Mouse (Mus musculus): ENCODE measurements around the gene Olfr522. TPM values are rescaled to one million over a fixed set of nuclear protein-coding genes. Genes with fewer than 3 reads are reported as not detected.

Olfr522 gene
- polyA plus RNA-seq, 1 experiment from 2014 or later, result not detected

- H3K27me3 ChIP-seq (ENCODE audit: insufficient read depth, poor library complexity, severe bottlenecking), result no peaks in the 10 kb centered on the region
- H3K9me3 ChIP-seq, result no peaks in the 10 kb centered on the region
- H3K4me3 ChIP-seq, result no peak overlapping the region
- no peaks in the 10 kb centered on the region for H3K4me1 ChIP-seq (replicated peaks)
- WGBS, result 86% methylated on average over 7 of the region's 7 CpGs
- H3K36me3 ChIP-seq, result no peaks in the 10 kb centered on the region
- DNase-seq (ENCODE audit: low spot score), result no peak
- no peak overlapping the region for H3K27ac ChIP-seq
Measured at GRCm38 (mm10) chr7:140187721-140188390, 23.3 kb upstream of the Olfr522 start.

GRCm38 (mm10) chr7:140186646-140187620, 22.4 kb upstream of the Olfr522 start:
- Histone ChIP-seq H3K36me3 (no peaks in the 10 kb centered on the region), H3K27me3 (ENCODE audit: insufficient read depth, poor library complexity, severe bottlenecking) (no peaks in the 10 kb centered on the region), H3K9me3 (no peaks in the 10 kb centered on the region), H3K4me3 (no peak overlapping the region), H3K27ac (no peak overlapping the region), H3K4me1 (replicated peaks) (no peaks in the 10 kb centered on the region)
- DNase-seq (ENCODE audit: low spot score), result no peak
- 67% methylated on average over 18 of the region's 18 CpGs for WGBS

- WGBS, result 91% methylated on average over 4 of the region's 4 CpGs
- no peaks in the 10 kb centered on the region for H3K4me1 ChIP-seq (replicated peaks)
- no peak overlapping the region for H3K4me3 ChIP-seq
- H3K27me3 ChIP-seq (ENCODE audit: insufficient read depth, poor library complexity, severe bottlenecking), result no peaks in the 10 kb centered on the region
- H3K9me3 ChIP-seq, result no peaks in the 10 kb centered on the region
- no peak for DNase-seq (ENCODE audit: low spot score)
- no peak overlapping the region for H3K27ac ChIP-seq
- H3K36me3 ChIP-seq, result no peaks in the 10 kb centered on the region
Measured at GRCm38 (mm10) chr7:140184206-140184605, 19.6 kb upstream of the Olfr522 start.

- H3K27ac ChIP-seq, result no peak overlapping the region
- no peaks in the 10 kb centered on the region for H3K4me1 ChIP-seq (replicated peaks)
- WGBS, result 82% methylated on average over 2 of the region's 2 CpGs
- no peak for DNase-seq (ENCODE audit: low spot score)
- H3K27me3 ChIP-seq (ENCODE audit: insufficient read depth, poor library complexity, severe bottlenecking), result no peaks in the 10 kb centered on the region
- no peaks in the 10 kb centered on the region for H3K36me3 ChIP-seq
- H3K4me3 ChIP-seq, result no peak overlapping the region
- H3K9me3 ChIP-seq, result no peaks in the 10 kb centered on the region
Measured at GRCm38 (mm10) chr7:140180692-140181091, 16.1 kb upstream of the Olfr522 start.

- DNase-seq (ENCODE audit: low spot score), result no peak
- Histone ChIP-seq H3K27me3 (ENCODE audit: insufficient read depth, poor library complexity, severe bottlenecking) (no peaks in the 10 kb centered on the region), H3K9me3 (no peaks in the 10 kb centered on the region), H3K4me1 (replicated peaks) (no peaks in the 10 kb centered on the region), H3K27ac (no peak overlapping the region), H3K4me3 (no peak overlapping the region), H3K36me3 (no peaks in the 10 kb centered on the region)
- 91% methylated on average over 2 of the region's 2 CpGs for WGBS
Measured at GRCm38 (mm10) chr7:140179176-140179575, 14.6 kb upstream of the Olfr522 start.

GRCm38 (mm10) chr7:140172936-140173335, 8.4 kb upstream of the Olfr522 start, which contains the start of gene Olfr523:
Gene Olfr523 (plus strand): TSS chr7:140173217.
- no peaks in the 10 kb centered on the region for H3K27me3 ChIP-seq (ENCODE audit: insufficient read depth, poor library complexity, severe bottlenecking)
- DNase-seq (ENCODE audit: low spot score), result no peak
- no peaks in the 10 kb centered on the region for H3K9me3 ChIP-seq
- no peak within 1 kb of the TSS for H3K4me3 ChIP-seq
- H3K36me3 ChIP-seq, result no peaks in the 10 kb centered on the region
- H3K27ac ChIP-seq, result no peak within 1 kb of the TSS
- WGBS, result 50% methylated on average over 1 of the region's 1 CpGs
- H3K4me1 ChIP-seq (replicated peaks), result no peaks in the 10 kb centered on the region

- no peaks in the 10 kb centered on the region for H3K36me3 ChIP-seq
- no peak overlapping the region for H3K27ac ChIP-seq
- no peak overlapping the region for H3K4me3 ChIP-seq
- H3K9me3 ChIP-seq, result no peaks in the 10 kb centered on the region
- no peak for DNase-seq (ENCODE audit: low spot score)
- H3K4me1 ChIP-seq (replicated peaks), result no peaks in the 10 kb centered on the region
- WGBS, result 87% methylated on average over 3 of the region's 3 CpGs
- H3K27me3 ChIP-seq (ENCODE audit: insufficient read depth, poor library complexity, severe bottlenecking), result no peaks in the 10 kb centered on the region
Measured at GRCm38 (mm10) chr7:140170863-140171262, 6.3 kb upstream of the Olfr522 start.

- Histone ChIP-seq H3K4me1 (replicated peaks) (no peaks in the 10 kb centered on the region), H3K9me3 (no peaks in the 10 kb centered on the region), H3K4me3 (no peak overlapping the region), H3K27ac (no peak overlapping the region), H3K36me3 (no peaks in the 10 kb centered on the region), H3K27me3 (ENCODE audit: insufficient read depth, poor library complexity, severe bottlenecking) (no peaks in the 10 kb centered on the region)
- WGBS, result 78% methylated on average over 4 of the region's 4 CpGs
- no peak for DNase-seq (ENCODE audit: low spot score)
Measured at GRCm38 (mm10) chr7:140169386-140169785, 4.8 kb upstream of the Olfr522 start.

GRCm38 (mm10) chr7:140167950-140168349, 3.4 kb upstream of the Olfr522 start:
- DNase-seq (ENCODE audit: low spot score), result no peak
- H3K4me1 ChIP-seq (replicated peaks), result no peaks in the 10 kb centered on the region

GRCm38 (mm10) chr7:140160363-140160762, 4.2 kb downstream of the Olfr522 start:
- WGBS, result 80% methylated on average over 3 of the region's 3 CpGs
- no peaks in the 10 kb centered on the region for H3K9me3 ChIP-seq
- H3K4me1 ChIP-seq (replicated peaks), result no peaks in the 10 kb centered on the region
- H3K36me3 ChIP-seq, result no peaks in the 10 kb centered on the region
- peaks cover 11% of the 10 kb centered on the region for H3K27me3 ChIP-seq (ENCODE audit: insufficient read depth, poor library complexity, severe bottlenecking)
- DNase-seq (ENCODE audit: low spot score), result no peak
- no peak overlapping the region for H3K27ac ChIP-seq
- no peak overlapping the region for H3K4me3 ChIP-seq

More at GRCm38 (mm10) chr7:140167950-140168349, 3.4 kb upstream of the Olfr522 start:
- no peaks in the 10 kb centered on the region for H3K27me3 ChIP-seq (ENCODE audit: insufficient read depth, poor library complexity, severe bottlenecking)
- H3K4me3 ChIP-seq, result no peak overlapping the region
- no peak overlapping the region for H3K27ac ChIP-seq
- WGBS, result 82% methylated on average over 1 of the region's 1 CpGs
- no peaks in the 10 kb centered on the region for H3K9me3 ChIP-seq
- no peaks in the 10 kb centered on the region for H3K36me3 ChIP-seq

- peak; percentile 37 for DNase-seq (ENCODE audit: low spot score)
- Histone ChIP-seq H3K27ac (peak within 1 kb of the TSS; percentile 71), H3K27me3 (ENCODE audit: insufficient read depth, poor library complexity, severe bottlenecking) (peaks cover 49% of the 10 kb centered on the region)
Measured at GRCm38 (mm10) chr7:140154218-140154927, 10.2 kb downstream of the Olfr522 start, which contains the start of gene Sprn. Gene Sprn (minus strand): TSS chr7:140154877.

GRCm38 (mm10) chr7:140153829-140154217, 10.7 kb downstream of the Olfr522 start:
- Histone ChIP-seq H3K4me3 (peak overlapping the region; percentile 52), H3K27me3 (ENCODE audit: insufficient read depth, poor library complexity, severe bottlenecking) (peaks cover 49% of the 10 kb centered on the region)

More at GRCm38 (mm10) chr7:140154218-140154927, 10.2 kb downstream of the Olfr522 start, which contains the start of gene Sprn:
- WGBS, result 3% methylated on average over 28 of the region's 28 CpGs
- Histone ChIP-seq H3K36me3 (0 out of 2 replicates have a peak, but pooled peaks cover 8% of the 10 kb centered on the region), H3K9me3 (no peaks in the 10 kb centered on the region), H3K4me3 (peak within 1 kb of the TSS; percentile 52), H3K4me1 (replicated peaks) (peaks cover 24% of the 10 kb centered on the region)

More at GRCm38 (mm10) chr7:140153829-140154217, 10.7 kb downstream of the Olfr522 start:
- WGBS, result 20% methylated on average over 4 of the region's 4 CpGs
- Histone ChIP-seq H3K27ac (peak overlapping the region; percentile 71), H3K4me1 (replicated peaks) (peaks cover 24% of the 10 kb centered on the region), H3K9me3 (no peaks in the 10 kb centered on the region), H3K36me3 (0 out of 2 replicates have a peak, but pooled peaks cover 8% of the 10 kb centered on the region)
- no peak for DNase-seq (ENCODE audit: low spot score)

All from hindbrain, embryonic 10.5 days (tissue).